Mouse (Mus musculus): ENCODE data around the gene Gm3182. TPM values are rescaled to one million over a fixed set of nuclear protein-coding genes. Genes with fewer than 3 reads are reported as not detected.

Gm3182 gene
- polyA plus RNA-seq (2015; fragmentation: Nextera tagmentation; extraction: Ambion mirVana) = not detected in 2 replicates

GRCm38 (mm10) chr14:4481445-4481844 is at the start of gene Gm3182:
Gm3182 (plus strand) TSS chr14:4481745.

Other genes with a start within 250 kb of the Gm3182 start
- 0.07 TPM in 1 of 2 replicates, not detected in the other for gene Gm3138, start 232.1 kb upstream of the Gm3182 start, polyA plus RNA-seq (2015; fragmentation: Nextera tagmentation; extraction: Ambion mirVana)
- gene Gm3149, start 164.5 kb upstream of the Gm3182 start, polyA plus RNA-seq (2015; fragmentation: Nextera tagmentation; extraction: Ambion mirVana) = not detected in 2 replicates
- gene 2610042L04Rik, start 147.0 kb upstream of the Gm3182 start, polyA plus RNA-seq (2015; fragmentation: Nextera tagmentation; extraction: Ambion mirVana) = not detected in 2 replicates
- gene Gm3159, start 84.2 kb upstream of the Gm3182 start, polyA plus RNA-seq (2015; fragmentation: Nextera tagmentation; extraction: Ambion mirVana) = not detected in 2 replicates
- not detected in 2 replicates for gene Gm3164, start 66.3 kb upstream of the Gm3182 start, polyA plus RNA-seq (2015; fragmentation: Nextera tagmentation; extraction: Ambion mirVana)
- not detected in 2 replicates for gene Gm3173, start 50.8 kb upstream of the Gm3182 start, polyA plus RNA-seq (2015; fragmentation: Nextera tagmentation; extraction: Ambion mirVana)
- gene Gm3047, start 73.7 kb downstream of the Gm3182 start, polyA plus RNA-seq (2015; fragmentation: Nextera tagmentation; extraction: Ambion mirVana) = not detected in 2 replicates
- gene Gm8159, start 150.6 kb downstream of the Gm3182 start, polyA plus RNA-seq (2015; fragmentation: Nextera tagmentation; extraction: Ambion mirVana) = not detected in 2 replicates
- gene Gm3239, start 182.4 kb downstream of the Gm3182 start, polyA plus RNA-seq (2015; fragmentation: Nextera tagmentation; extraction: Ambion mirVana) = not detected in 2 replicates
- not detected in 2 replicates for gene Gm7876, start 227.5 kb downstream of the Gm3182 start, polyA plus RNA-seq (2015; fragmentation: Nextera tagmentation; extraction: Ambion mirVana)
- not detected in 2 replicates for gene Gm3252, start 245.0 kb downstream of the Gm3182 start, polyA plus RNA-seq (2015; fragmentation: Nextera tagmentation; extraction: Ambion mirVana)